Mouse (Mus musculus): Measurements from ENCODE around the gene Plcb2. TPM values are rescaled to one million over a fixed set of nuclear protein-coding genes. Genes with fewer than 3 reads are reported as not detected.
A peak's percentile ranks its signal among the peaks of the same experiment; 100 is the strongest.

The Plcb2 gene
- total and polyA plus RNA-seq, 3 experiments, result 6.4 to 21.2 TPM; not detected in 1

DNA sequence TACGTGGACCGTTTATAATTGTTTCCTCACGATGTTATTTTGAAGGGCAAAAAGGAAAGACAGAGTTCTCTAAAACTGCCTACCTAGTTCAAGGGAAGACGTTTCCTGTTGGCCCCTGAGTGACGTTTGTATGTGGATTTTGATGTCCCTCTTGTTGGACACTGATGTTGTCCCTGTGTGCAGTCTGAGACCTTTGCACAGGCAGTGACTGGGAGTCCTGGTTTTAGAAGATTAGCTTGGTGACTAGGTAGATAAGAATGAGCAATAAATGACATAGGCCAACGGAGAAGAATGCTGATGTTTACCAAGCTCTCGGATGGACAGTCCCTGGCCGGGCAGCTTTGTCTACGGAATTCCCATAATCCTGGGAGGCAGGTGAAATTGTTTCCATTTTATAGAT is 66.3 kb downstream of the Plcb2 start:
- H3K9ac ChIP-seq (ENCODE audit: control insufficient read depth, low read depth, low read length, poor library complexity, severe bottlenecking), result peak overlapping the region; percentile 81
- peak overlapping the region; percentile 99 for H3K27ac ChIP-seq (ENCODE audit: control insufficient read depth, low read depth, low read length)
- TF ChIP-seq POLR2A (IDR thresholded peaks at IDR 0.05; ENCODE audit: control insufficient read depth in 1 of 2, insufficient read depth in 1 of 2, low read depth in 1 of 2, low read length in 2 of 2, poor library complexity in 1 of 2) (0 out of 4 replicates have a peak, but pooled peaks of 1 of the 2 experiments have one; percentile 23), NELFE (IDR thresholded peaks at IDR 0.05; ENCODE audit: low read depth, low read length) (no peak; the same call in 1 of the 2 replicates), GATA1 (IDR thresholded peaks at IDR 0.05; ENCODE audit: low read depth, low read length) (peak; percentile 53; the same call in 1 of the 2 replicates), TCF12 (IDR thresholded peaks at IDR 0.05; ENCODE audit: low read depth, low read length) (peak; percentile 66), ETS1 (IDR thresholded peaks at IDR 0.05; ENCODE audit: low read depth, low read length) (peak; percentile 68; the same call in 1 of the 2 replicates), TAL1 (IDR thresholded peaks at IDR 0.05; ENCODE audit: low read length) (peak; percentile 65), EP300 (IDR thresholded peaks at IDR 0.05; ENCODE audit: low read depth in 1 of 2, low read length in 2 of 2) (peak in 1 of 2 experiments; percentile 51; a peak in 1 of 4 replicates), MAFK (IDR thresholded peaks at IDR 0.05; ENCODE audit: borderline replicate concordance, low read depth, low read length) (no peak)
- H3K27me3 ChIP-seq (ENCODE audit: control insufficient read depth in 1 of 2, insufficient read depth in 2 of 2, low read length in 2 of 2), result no peaks in the 10 kb centered on the region
- peak overlapping the region in 1 of 2 experiments; percentile 17; a peak in 1 of 4 replicates for H3K4me3 ChIP-seq (ENCODE audit: control insufficient read depth in 1 of 2, insufficient read depth in 1 of 2, low read depth in 2 of 2, low read length in 2 of 2)
- peaks cover 15% of the 10 kb centered on the region for H3K79me2 ChIP-seq (ENCODE audit: control insufficient read depth, insufficient read depth, low read length, poor library complexity)
- H3K9me3 ChIP-seq (replicated peaks; ENCODE audit: insufficient read depth, low read length), result no peaks in the 10 kb centered on the region
- H3K36me3 ChIP-seq (ENCODE audit: control insufficient read depth in 1 of 2, insufficient read depth in 2 of 2, low read length in 2 of 2), result peaks cover 0 to 33% of the 10 kb centered on the region in 2 experiments; a peak in 2 of 4 replicates
- DNase-seq (ENCODE audit: low read depth, low spot score), result peak; percentile 54
- H3K4me1 ChIP-seq (ENCODE audit: control insufficient read depth in 1 of 2, insufficient read depth in 2 of 2, low read length in 2 of 2), result peaks cover 19 to 44% of the 10 kb centered on the region in 2 experiments

GRCm38 (mm10) chr2:118659998-118660452 is 68.2 kb downstream of the Plcb2 start:
- peak overlapping the region; percentile 99 for H3K27ac ChIP-seq (ENCODE audit: control insufficient read depth, low read depth, low read length)
- no peaks in the 10 kb centered on the region for H3K27me3 ChIP-seq (ENCODE audit: control insufficient read depth in 1 of 2, insufficient read depth in 2 of 2, low read length in 2 of 2)
- peak overlapping the region; percentile 52 to 54 for H3K4me3 ChIP-seq (ENCODE audit: control insufficient read depth in 1 of 2, insufficient read depth in 1 of 2, low read depth in 2 of 2, low read length in 2 of 2)
- H3K9me3 ChIP-seq (replicated peaks; ENCODE audit: insufficient read depth, low read length), result no peaks in the 10 kb centered on the region
- peak; percentile 93 for DNase-seq (ENCODE audit: low read depth, low spot score)
- peaks cover 19 to 47% of the 10 kb centered on the region in 2 experiments for H3K4me1 ChIP-seq (ENCODE audit: control insufficient read depth in 1 of 2, insufficient read depth in 2 of 2, low read length in 2 of 2)
- peak overlapping the region; percentile 72 for H3K9ac ChIP-seq (ENCODE audit: control insufficient read depth, low read depth, low read length, poor library complexity, severe bottlenecking)
- peaks cover 0 to 36% of the 10 kb centered on the region in 2 experiments; a peak in 2 of 4 replicates for H3K36me3 ChIP-seq (ENCODE audit: control insufficient read depth in 1 of 2, insufficient read depth in 2 of 2, low read length in 2 of 2)
- TF ChIP-seq EP300 (IDR thresholded peaks at IDR 0.05; ENCODE audit: low read depth in 1 of 2, low read length in 2 of 2) (peak; percentile 65 to 67), ELF1 (IDR thresholded peaks at IDR 0.05; ENCODE audit: low read depth, low read length) (0 out of 2 replicates have a peak, but pooled peaks have one; percentile 36), POLR2A (IDR thresholded peaks at IDR 0.05; ENCODE audit: control insufficient read depth in 1 of 2, insufficient read depth in 1 of 2, low read depth in 1 of 2, low read length in 2 of 2, poor library complexity in 1 of 2) (peak; percentile 43 to 86; a peak in 3 of 4 replicates), USF2 (IDR thresholded peaks at IDR 0.05; ENCODE audit: borderline replicate concordance in 1 of 2, insufficient read depth in 1 of 2, low read depth in 1 of 2, low read length in 2 of 2) (peak; percentile 77 to 93), ETS1 (IDR thresholded peaks at IDR 0.05; ENCODE audit: low read depth, low read length) (peak; percentile 51), USF1 (IDR thresholded peaks at IDR 0.05; ENCODE audit: low read depth, low read length) (peak; percentile 99), NELFE (IDR thresholded peaks at IDR 0.05; ENCODE audit: low read depth, low read length) (peak; percentile 67; the same call in 1 of the 2 replicates), POLR2AphosphoS2 (IDR thresholded peaks at IDR 0.05; ENCODE audit: low read length) (peak; percentile 71), TBP (IDR thresholded peaks at IDR 0.05; ENCODE audit: low read depth, low read length) (peak; percentile 62), ZKSCAN1 (IDR thresholded peaks at IDR 0.05; ENCODE audit: low read depth, low read length) (no peak), TCF12 (IDR thresholded peaks at IDR 0.05; ENCODE audit: low read depth, low read length) (peak; percentile 29; the same call in 1 of the 2 replicates), ZMIZ1 (IDR thresholded peaks at IDR 0.05; ENCODE audit: low read depth, low read length) (peak; percentile 76), CHD1 (IDR thresholded peaks at IDR 0.05; ENCODE audit: low read depth, low read length) (no peak), MAX (IDR thresholded peaks at IDR 0.05; ENCODE audit: low read length) (peak; percentile 85), GATA1 (IDR thresholded peaks at IDR 0.05; ENCODE audit: low read depth, low read length) (peak; percentile 58; the same call in 1 of the 2 replicates), HCFC1 (IDR thresholded peaks at IDR 0.05; ENCODE audit: low read depth, low read length) (0 out of 2 replicates have a peak, but pooled peaks have one; percentile 37), CHD2 (IDR thresholded peaks at IDR 0.05; ENCODE audit: low read length) (no peak), MYB (IDR thresholded peaks at IDR 0.05; ENCODE audit: low read depth, low read length) (no peak; the same call in none of the 2 replicates)
- H3K79me2 ChIP-seq (ENCODE audit: control insufficient read depth, insufficient read depth, low read length, poor library complexity), result peaks cover 15% of the 10 kb centered on the region

All from MEL (cell line).